Mouse (Mus musculus): ENCODE data around the gene Adarb1. TPM values are rescaled to one million over a fixed set of nuclear protein-coding genes. Genes with fewer than 3 reads are reported as not detected.
"Not testable (repeated sequence)": the region's sequence is repeated elsewhere in the genome, so short reads cannot be mapped to it uniquely, and the experiment has no call there.

The Adarb1 gene
- total RNA-seq, 2 experiments from 2014 or later, result 7.1 to 9.3 TPM

- DNase-seq, result no peak
These were observed 103.3 kb downstream of the Adarb1 start for GRCm38 (mm10) chr10:77314711-77315266.

GRCm38 (mm10) chr10:77308978-77309377, 109.1 kb downstream of the Adarb1 start:
- DNase-seq, result no peak

GRCm38 (mm10) chr10:77305766-77306165, 112.3 kb downstream of the Adarb1 start:
- no peak for DNase-seq

- no peak for DNase-seq
These were observed 113.1 kb downstream of the Adarb1 start for GRCm38 (mm10) chr10:77304840-77305533.

- DNase-seq, result no peak
These were observed 113.7 kb downstream of the Adarb1 start for GRCm38 (mm10) chr10:77304362-77304761.

GRCm38 (mm10) chr10:77300934-77301297, 117.2 kb downstream of the Adarb1 start:
- no peak for DNase-seq

GRCm38 (mm10) chr10:77300237-77300933, 117.7 kb downstream of the Adarb1 start:
- no peak for DNase-seq

GRCm38 (mm10) chr10:77299194-77299593, 118.9 kb downstream of the Adarb1 start:
- DNase-seq, result no peak

GRCm38 (mm10) chr10:77298621-77299020, 119.4 kb downstream of the Adarb1 start:
- no peak for DNase-seq

GRCm38 (mm10) chr10:77294691-77295090, 123.4 kb downstream of the Adarb1 start:
- no peak for DNase-seq

GRCm38 (mm10) chr10:77290624-77291366, 127.3 kb downstream of the Adarb1 start:
- no peak for DNase-seq

- no peak for DNase-seq
These were observed 128.5 kb downstream of the Adarb1 start for GRCm38 (mm10) chr10:77289559-77289958.

- DNase-seq, result no peak
These were observed 129.4 kb downstream of the Adarb1 start for GRCm38 (mm10) chr10:77288639-77289195.

- no peak for DNase-seq
These were observed 130.4 kb downstream of the Adarb1 start for GRCm38 (mm10) chr10:77287626-77288025.

GRCm38 (mm10) chr10:77284832-77285231, 133.2 kb downstream of the Adarb1 start:
- no peak for DNase-seq

GRCm38 (mm10) chr10:77282822-77283221, 135.2 kb downstream of the Adarb1 start:
- DNase-seq, result no peak

GRCm38 (mm10) chr10:77282085-77282484, 136.0 kb downstream of the Adarb1 start:
- DNase-seq, result not testable (repeated sequence)

GRCm38 (mm10) chr10:77273798-77274197, 144.3 kb downstream of the Adarb1 start:
- DNase-seq, result no peak

GRCm38 (mm10) chr10:77272980-77273730, 144.9 kb downstream of the Adarb1 start:
- DNase-seq, result no peak

GRCm38 (mm10) chr10:77269129-77269528, 148.9 kb downstream of the Adarb1 start:
- DNase-seq, result no peak

GRCm38 (mm10) chr10:77267027-77267426, 151.0 kb downstream of the Adarb1 start:
- no peak for DNase-seq

GRCm38 (mm10) chr10:77266281-77266680, 151.8 kb downstream of the Adarb1 start:
- peak; percentile 35 for DNase-seq
